Mouse (Mus musculus) spleen, adult 2 months (tissue): ENCODE measurements at regions not wholly inside any gene's neighbourhood (a gene's known extent, or its start where the extent isn't known, plus 50 kb on each side); places are given as distances from the start of the nearest gene placed in this dataset.

Experiments
- CTCF ChIP-seq: fragments of 200-500 bp; IDR thresholded peaks from 2 replicates; pipeline ENCODE4 v1.5.1; 2011; ENCODE audit warnings: mild to moderate bottlenecking, inconsistent platforms; ENCODE audit not compliant: insufficient read depth, insufficient read length, insufficient replicate concordance; ENCODE audit errors: extremely low read depth
- POLR2A ChIP-seq: fragments of 200-500 bp; IDR thresholded peaks from 2 replicates; pipeline ENCODE4 v1.6.1; 2011; ENCODE audit warnings: low read depth, low read length, inconsistent platforms

DNA sequence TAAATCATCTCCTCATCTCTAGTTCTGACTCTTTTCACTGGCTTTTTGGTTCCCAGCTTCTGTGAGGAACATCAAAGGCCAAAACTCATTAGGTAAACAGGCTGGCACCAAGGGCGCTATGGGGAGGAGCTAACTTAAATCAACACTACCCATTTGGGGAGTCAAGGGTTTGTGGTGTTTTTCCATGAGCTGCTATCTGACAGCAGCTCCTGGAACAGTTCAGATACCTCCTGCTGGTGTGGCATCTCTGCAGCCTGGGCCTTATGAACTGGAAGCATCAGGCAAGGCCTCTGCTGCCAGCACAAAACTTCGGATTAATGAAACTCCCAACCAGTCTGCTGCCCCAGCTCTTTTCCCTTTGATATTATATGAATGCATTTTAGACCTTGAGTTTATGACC lies 328.8 kb downstream of the Gm11361 start:
- TF ChIP-seq CTCF (no peak), POLR2A (no peak)
